In the genomic region with DNA sequence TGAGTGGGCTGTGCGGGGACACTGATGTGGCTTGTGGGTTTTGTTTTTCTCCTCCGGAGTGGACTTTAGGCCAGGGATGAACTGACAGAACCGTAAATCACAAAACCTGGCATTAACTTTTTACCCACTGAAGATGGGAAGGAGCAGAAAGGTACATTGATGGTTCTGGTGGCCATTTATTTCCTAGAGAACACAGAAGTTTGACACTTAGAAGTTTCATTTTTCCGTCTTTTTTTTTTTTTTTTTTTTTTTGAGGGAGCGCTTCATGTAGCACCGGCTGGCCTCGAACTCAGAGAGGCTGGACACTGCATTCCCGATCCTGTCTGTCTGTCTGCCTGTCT, we compare ENCODE assay signal across 1 mouse cellular context.
TF ChIP-seq lines count a peak whose summit lies in the region.

No protein-coding gene starts in this region.

TF ChIP-seq in MEL, 35 proteins besides CTCF, POLR2A, EP300 and RAD21:
- peak; percentile 66 for TF ChIP-seq ZNF384 (IDR thresholded peaks at IDR 0.05; ENCODE audit: low read depth, low read length)
- no peak for TF ChIP-seq ZMIZ1 (IDR thresholded peaks at IDR 0.05; ENCODE audit: low read depth, low read length)
- TF ChIP-seq CHD1 (IDR thresholded peaks at IDR 0.05; ENCODE audit: low read depth, low read length) = 0 out of 2 replicates have a peak, but pooled peaks have one; percentile 33
TF ChIP-seq in MEL: peak in this region for 2.
